ENCODE assay signal across 7 mouse cellular contexts in the genomic region with DNA sequence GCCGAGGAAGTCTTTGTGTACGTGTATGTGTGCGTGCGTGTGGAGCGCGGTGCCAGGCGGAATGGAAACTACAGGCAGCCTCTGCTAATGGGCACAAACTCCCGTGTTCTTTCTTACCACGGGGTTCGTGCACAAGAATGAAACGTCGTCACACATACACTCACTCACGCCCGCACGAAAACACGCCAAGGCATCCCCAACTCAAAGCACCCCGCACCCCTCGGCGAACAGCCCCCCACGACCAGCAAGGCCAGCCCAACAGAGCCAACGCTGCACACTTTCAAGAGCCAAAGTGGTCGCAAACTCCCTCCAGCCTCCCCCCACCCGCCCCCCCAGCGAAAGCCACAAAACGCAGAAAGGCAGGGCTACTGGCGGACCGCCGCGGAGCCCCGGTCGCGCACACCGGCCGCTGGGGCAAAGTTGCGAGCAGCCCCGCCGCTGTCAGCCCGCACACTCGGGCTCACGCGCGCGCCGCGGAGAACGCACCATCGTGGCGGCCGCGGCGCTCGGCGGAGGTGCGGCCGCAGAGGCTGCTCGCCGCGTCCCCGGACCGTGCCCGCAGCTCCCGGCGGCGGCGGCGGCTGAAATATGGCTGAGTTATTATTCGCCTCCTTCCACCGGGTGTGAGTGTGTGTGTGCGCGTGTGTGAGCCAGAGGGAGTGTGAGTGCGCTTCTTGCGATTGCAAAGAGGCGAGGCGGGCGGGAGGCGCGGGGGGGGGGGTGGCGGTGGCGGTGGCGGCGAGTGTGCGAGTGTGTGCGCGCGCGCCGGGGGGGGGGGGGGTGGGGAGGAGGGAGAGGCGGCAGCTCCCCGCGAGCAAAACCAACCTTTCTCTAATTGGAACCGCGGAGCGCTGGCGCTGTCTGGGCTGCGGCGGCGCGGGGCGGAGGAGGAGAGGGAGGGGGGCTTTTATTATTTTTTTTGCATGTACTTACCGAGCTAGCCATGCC. TPM values are rescaled to one million over a fixed set of nuclear protein-coding genes. Genes with fewer than 3 reads are reported as not detected.
DNase-seq lines count a peak whose midpoint lies in the region; ATAC-seq and TF ChIP-seq lines count a peak whose summit lies in the region.

No protein-coding gene starts in this region.

- peaks cover 13% of the 10 kb centered on the region for H3K27me3 ChIP-seq in midbrain, embryonic 10.5 days (ENCODE audit: low read depth, poor library complexity, severe bottlenecking)

- peak overlapping the region; percentile 84 for H3K4me3 ChIP-seq in gastrocnemius, adult 2 months
- H3K4me3 ChIP-seq in midbrain, embryonic 10.5 days: peak overlapping the region; percentile 96

- H3K9me3 ChIP-seq in midbrain, embryonic 10.5 days (replicated peaks): no peaks in the 10 kb centered on the region

- peak overlapping the region; percentile 86 for H3K27ac ChIP-seq in gastrocnemius, adult 2 months
- peak overlapping the region; percentile 97 for H3K27ac ChIP-seq in midbrain, embryonic 10.5 days (replicated peaks)

- H3K4me1 ChIP-seq in midbrain, embryonic 10.5 days: peaks cover 43% of the 10 kb centered on the region

- intact Hi-C loops in gastrocnemius, adult 2 months (cut with DNase I): loop anchor here (5.0 kb wide), 2 partner anchors 245 to 510 kb away; no protein-coding TSS in a partner anchor
- intact Hi-C loops in left cerebral cortex, postnatal 25 days (cut with DNase I): loop anchor here (1.0 to 10.0 kb wide), 8 partner anchors 62 to 664 kb away; a partner anchor contains a TSS

- peak; percentile 54 for DNase-seq in adipocyte (ENCODE audit: low spot score)
- DNase-seq in cerebellum, postnatal 36 days: peak; percentile 63 to 65
- peak; percentile 54 for DNase-seq in gastrocnemius, adult 2 months
- DNase-seq in left cerebral cortex, postnatal 25 days (ENCODE audit: low spot score in 2 of 2): peak; percentile 61 to 62
- DNase-seq in midbrain, embryonic 10.5 days (ENCODE audit: low spot score): peak; percentile 63
- peak; percentile 36 for DNase-seq in spleen, adult 12 weeks (ENCODE audit: low spot score)

- peak; percentile 4 for ATAC-seq in inflammation-experienced regulatory T-cells, adult 6 months

- H3K36me3 ChIP-seq in midbrain, embryonic 10.5 days: peaks cover 22% of the 10 kb centered on the region

- TF ChIP-seq CTCF in gastrocnemius, adult 2 months (IDR thresholded peaks at IDR 0.05): no peak

- WGBS in midbrain, embryonic 10.5 days: under 1% methylated on average over 87 of the region's 100 CpGs

RNA-seq across cellular contexts. Expression of a gene that starts 0.7 kb away (rescaled TPM):
- 100 to 1,000 TPM; 113 to 127 TPM for total RNA-seq in gastrocnemius, adult 2 months (2021)
- polyA plus RNA-seq in inflammation-experienced regulatory T-cells, adult 6 months (2017; shearing (Covaris generic)): 100 to 1,000 TPM in 2 of 3 experiments, 10 to 100 TPM in 1; 91.7 to 126 (median 120) TPM
- total RNA-seq in left cerebral cortex, postnatal 25 days (2021): 10 to 100 TPM; 36.9 to 39.1 TPM
- 67.2 and 69.6 TPM in 2 replicates for polyA plus RNA-seq in midbrain, embryonic 10.5 days (2016; fragmentation: Nextera tagmentation; extraction: Ambion mirVana)

Comparison
In these comparisons a context has a peak if more than half of its experiments do, and no peak if none do; other contexts are left out.
1. Peak in every context shown above with its lines: DNase-seq, ATAC-seq, H3K4me3 ChIP-seq and H3K27ac ChIP-seq.